Mouse (Mus musculus) 3134 (cell line): ENCODE data around the gene Sspo.
"Not testable (repeated sequence)": the region's sequence is repeated elsewhere in the genome, so short reads cannot be mapped to it uniquely, and the experiment has no call there.

Experiments
- DNase-seq: peaks from one replicate; pipeline ENCODE4 v3.0.0-alpha.2; 2011; ENCODE audit warnings: low spot score; ENCODE audit not compliant: insufficient read length; ENCODE audit errors: extremely low read depth

The Sspo gene

DNA sequence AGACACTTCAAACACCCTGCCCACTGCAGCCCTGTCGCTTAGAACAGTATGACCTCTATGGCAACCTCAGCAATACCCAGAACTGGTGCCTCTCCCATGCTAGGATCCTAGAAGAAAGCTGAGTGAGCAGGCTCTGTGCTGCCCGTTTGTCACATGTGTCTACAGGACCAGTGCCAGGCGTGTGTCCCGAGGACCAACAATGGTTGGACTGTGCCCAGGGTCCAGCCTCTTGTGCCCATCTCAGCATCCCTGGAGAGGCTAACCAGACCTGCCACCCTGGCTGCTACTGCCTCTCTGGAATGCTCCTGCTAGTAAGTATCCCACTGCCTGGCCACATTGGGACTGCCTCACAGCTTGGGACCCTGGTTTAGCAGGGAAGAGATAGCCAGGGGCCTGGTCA, 30.4 kb downstream of the Sspo start:
- no peak for DNase-seq

DNA sequence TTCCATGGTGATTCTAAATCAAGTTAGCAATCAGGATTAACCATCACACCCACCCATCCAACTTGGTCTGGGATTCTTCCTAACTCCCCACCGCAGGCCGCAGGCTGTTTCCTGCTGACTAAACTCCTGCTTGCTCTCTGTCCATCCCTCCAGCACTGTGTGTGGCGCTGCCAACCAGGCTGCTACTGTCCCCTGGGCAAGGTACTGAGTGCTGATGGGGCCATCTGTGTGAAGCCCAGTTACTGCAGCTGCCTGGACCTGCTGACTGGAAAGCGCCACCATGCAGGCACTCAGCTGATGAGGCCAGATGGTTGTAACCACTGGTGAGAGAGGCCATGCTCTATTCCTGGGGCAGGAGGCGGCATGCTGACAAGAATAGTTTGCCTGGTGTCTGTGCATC, 34.5 kb downstream of the Sspo start:
- DNase-seq: no peak

DNA sequence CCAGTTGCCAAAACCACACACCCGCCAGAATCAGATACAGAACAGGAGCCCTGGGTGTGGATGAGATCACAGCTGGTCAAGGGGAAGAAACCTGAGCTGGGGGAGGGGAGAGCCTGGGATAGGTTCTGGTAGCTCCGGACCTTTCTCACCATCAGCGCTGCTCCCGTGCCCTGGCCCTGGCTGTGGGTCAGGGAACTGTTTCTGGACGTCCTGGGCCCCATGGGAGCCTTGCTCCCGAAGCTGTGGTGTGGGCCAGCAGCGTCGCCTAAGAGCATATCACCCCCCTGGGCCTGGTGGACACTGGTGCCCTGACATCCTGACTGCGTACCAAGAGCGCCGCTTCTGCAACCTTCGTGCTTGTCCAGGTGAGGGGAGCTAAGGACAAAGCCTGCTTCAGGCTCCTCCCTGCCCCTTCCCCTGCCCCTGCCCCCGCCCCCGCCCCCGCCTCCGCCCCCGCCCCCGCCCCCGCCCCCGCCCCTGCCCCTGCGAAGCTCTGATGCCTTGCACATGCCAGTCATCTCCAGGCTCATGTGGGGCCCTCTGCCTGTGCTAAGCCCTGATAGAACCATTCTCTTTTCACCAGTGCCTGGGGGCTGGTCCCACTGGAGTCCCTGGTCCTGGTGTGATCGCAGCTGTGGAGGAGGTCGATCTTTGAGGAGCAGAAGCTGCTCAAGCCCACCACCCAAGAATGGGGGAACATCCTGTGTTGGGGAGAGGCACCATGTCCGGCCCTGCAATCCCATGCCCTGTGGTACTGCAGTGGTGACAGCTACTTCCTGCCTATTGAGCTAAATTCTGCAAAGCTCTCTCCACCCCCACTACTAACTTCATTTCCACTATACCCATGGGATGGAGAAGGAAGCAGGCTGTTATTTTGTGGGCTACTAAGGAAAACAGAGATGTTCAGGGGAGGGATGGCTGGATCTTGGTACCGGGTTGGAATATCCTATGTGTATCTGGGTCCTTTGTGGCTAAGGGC, 40.0 kb downstream of the Sspo start:
- DNase-seq: peak; percentile 38

DNA sequence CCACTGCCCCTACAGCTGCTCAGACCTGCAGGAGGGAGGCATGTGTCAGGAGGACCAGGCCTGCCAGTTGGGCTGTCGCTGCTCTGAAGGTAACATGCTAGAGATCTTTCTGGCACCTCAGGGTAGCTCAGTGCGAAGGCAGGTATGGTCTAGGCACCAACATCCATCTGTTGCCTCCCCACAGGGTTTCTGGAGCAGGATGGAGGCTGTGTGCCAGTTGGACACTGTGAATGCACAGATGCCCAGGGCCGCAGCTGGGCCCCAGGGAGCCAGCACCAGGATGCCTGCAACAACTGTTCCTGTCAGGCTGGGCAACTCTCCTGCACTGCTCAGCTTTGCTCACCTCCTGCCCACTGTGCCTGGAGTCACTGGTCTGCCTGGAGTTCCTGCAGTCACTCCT, 41.7 kb downstream of the Sspo start:
- DNase-seq: no peak

DNA sequence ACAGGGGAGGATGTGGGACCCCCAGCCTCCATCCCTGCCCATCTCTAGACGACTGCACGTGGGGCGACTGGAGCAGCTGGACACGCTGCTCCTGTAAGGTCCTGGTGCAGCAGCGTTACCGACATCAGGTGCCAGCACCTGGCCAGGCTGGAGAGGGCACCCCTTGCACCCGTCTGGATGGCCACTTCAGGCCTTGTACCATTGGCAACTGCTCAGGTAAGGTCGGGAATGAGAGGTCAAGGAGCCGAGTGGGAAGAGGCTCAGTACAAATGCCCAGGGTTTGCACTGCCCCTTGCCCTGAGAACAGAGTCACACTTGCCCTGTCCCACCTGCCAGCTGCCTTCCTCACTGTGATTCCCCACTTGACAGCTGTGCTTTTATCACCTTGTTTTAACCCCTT, 43.3 kb downstream of the Sspo start:
- no peak for DNase-seq

DNA sequence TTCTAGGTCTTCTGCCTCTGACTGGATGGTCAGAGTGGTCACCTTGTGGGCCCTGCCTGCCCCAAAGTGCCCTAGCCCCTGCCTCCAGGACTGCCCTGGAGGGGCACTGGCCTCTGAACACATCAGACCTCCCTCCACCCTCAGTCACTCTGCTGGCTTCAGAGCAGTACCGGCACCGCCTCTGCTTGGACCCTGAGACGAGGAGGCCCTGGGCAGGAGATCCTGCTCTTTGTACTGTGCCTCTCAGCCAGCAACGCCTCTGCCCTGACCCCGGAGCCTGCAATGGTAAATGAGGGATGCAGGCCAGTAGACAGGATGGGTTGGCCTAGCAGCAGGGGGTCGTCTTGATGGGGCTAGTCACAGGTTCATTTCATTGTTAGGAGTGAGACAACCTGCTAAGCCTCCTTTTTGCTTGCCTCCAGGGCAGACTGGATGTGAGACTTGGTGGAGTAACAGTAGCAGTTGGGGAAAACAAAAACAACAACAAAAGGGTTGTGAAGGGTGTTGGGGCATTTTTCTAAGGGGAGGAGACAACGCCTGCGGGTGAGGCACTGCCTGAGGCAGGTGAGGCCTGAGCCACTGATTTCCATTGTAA, 45.2 kb downstream of the Sspo start:
- no peak for DNase-seq

DNA sequence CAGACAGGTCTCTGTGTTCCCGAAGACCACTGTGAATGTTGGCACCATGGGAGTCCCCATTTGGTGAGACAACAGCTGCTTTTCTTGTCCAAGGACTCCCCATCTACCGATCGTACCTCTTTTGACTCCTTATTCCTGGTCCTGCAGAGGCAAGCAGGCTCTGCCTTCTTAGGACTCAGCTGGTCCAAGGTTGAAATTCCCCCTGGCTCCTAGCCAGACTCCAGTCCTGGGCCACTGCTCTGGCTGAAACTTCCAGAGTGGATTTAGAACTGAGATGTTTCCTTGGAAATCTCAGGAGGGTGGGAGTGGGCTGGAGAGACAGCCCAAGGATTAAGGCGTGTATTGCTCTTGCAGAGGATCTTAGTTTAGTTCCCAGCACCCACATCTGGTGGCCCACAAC, 49.5 kb downstream of the Sspo start:
- no peak for DNase-seq

DNA sequence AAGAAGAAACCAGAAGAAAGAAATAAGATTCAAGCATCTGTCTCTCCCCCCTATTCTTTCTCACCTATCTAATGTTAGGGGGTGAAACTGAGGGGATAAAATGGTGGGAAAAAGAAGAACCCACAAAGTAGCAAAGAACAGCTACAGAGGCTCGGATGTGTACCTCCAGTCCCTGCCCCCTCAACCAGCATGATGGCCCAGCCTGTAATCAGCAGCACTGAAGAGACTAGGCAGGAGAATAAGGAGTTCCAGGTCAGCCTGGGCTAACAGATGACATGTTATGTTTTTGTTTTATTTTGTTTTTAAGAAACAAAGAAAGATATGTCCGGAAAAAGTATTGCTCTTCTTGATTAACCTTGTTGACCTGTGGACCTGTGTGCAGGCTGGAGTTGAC, 55.8 kb downstream of the Sspo start:
- DNase-seq: no peak

DNA sequence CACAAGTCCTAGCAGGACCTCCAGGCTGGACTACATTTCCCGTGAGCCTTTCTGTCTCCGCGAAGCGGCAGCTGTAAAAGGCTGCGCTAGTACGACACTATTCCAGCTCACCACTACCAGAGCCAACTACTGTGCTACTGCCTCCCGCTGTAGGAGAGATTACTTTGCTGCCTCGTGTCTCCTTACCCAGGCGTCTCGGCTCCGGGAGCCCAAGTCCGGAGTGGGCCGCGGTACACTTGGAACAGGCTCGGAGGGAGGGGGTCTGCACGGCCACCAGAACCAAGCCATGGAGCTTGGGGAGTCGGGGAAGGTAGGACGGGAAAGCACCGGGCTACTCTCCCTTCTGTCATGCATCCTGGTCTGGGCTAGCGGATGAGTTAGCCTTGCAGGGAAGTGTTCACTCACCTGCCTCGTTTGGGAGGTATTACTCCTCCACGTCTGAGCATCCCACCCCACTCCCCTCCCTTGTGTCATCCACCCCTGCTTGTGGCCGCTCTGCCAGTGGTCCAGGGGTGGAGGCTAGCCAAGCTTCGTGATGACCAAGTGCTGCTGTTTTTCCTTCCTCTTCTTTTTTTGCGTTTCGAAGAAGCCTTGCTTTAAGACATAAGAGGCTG, 56.3 kb downstream of the Sspo start:
- DNase-seq: peak; percentile 76

DNA sequence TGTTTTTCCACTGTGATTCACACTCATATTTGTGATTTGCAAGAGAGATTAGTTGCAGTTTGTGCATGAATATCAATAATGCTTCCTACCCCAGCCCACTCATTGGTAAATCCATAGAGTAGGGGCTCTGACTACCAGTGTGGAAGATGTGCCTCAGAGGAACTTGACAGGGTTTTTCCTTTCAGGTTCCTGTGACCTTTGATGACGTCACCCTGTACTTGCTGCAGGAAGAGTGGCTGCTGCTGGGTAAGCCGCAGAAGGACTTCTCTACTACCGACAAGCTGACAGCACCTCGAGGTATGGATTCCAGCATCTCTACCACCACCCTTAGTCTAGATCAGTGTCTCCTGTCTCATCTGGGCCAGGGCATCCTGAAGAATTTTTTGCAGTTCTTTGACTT, 60.1 kb downstream of the Sspo start:
- no peak for DNase-seq

DNA sequence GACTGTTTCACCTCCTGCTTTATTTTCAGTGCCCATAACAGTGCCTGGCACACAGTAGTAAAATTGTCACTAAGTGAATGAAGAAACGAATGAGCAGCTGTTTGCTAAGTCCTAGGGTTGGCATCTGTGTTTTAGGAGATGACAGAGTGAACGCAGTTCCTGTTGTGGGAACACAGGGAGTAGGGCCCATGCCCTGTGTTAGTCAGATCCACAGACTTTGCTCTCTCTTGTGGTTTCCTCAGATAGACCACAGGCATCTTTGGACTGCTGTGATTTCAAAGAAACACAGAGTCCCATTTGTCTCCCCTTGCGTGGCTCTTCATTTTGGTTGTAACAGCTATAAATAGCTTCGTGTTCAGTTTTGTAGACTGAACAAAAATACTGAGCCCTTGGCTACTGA, 62.4 kb downstream of the Sspo start:
- DNase-seq: peak; percentile 78

DNA sequence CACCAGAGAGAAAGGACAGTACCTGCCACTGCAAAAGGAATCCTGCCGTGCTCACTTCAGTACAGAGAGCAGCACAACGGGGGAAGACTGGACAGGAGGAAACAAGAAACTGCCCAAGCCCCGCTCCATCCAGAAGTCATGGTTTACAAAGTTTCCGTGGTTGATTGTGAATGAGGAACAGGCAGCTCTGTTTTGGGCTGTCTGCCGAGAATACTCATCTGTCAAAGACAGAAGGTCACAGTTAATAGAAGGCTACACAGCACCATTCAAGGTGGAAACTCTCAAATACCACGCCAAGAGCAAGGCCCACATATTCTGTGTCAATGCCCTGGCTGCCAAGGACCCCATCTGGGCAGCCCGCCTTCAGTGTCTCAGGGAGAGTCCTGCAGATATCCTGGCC, 63.8 kb downstream of the Sspo start:
- DNase-seq: no peak

DNA sequence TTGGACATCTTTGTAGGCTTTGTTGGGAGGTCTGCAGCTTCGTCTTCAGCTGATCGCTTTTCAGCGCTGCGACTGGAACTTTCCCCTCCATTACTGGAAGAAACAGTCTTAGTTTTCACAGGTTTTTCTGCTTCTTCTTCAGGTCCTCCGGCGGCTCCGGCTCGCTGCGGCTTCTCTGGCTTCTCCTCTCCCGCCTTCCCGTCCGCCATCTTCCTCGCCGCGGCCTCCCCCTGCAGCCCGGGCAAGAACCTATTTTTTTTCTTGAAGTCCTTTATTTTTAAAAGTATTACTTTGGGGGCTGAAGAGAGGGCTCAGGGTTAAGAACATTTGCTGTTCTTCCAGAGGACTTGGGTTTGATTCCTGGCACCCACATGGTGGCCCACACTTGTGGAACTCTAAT, 76.9 kb downstream of the Sspo start:
- DNase-seq: not testable (repeated sequence)

DNA sequence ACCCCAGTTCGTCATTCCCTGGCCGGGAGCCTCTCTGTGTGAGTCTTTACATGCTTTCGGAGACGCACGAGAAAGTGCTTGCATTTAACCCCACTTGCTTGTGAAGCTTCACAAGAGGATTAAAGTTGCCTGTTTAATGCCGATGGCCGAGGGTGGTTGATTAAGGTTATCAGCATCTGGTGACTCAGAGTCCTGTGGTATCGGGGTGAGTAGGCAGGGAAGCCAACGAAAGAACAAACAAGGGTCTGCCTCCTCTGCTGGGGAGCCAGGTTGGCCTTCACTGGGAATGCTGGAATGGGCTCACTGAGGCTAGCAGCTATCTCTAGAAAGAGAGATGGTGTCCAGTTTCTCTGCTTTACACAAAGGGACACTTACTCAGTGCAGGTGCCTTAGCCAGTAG, 79.9 kb downstream of the Sspo start:
- no peak for DNase-seq

DNA sequence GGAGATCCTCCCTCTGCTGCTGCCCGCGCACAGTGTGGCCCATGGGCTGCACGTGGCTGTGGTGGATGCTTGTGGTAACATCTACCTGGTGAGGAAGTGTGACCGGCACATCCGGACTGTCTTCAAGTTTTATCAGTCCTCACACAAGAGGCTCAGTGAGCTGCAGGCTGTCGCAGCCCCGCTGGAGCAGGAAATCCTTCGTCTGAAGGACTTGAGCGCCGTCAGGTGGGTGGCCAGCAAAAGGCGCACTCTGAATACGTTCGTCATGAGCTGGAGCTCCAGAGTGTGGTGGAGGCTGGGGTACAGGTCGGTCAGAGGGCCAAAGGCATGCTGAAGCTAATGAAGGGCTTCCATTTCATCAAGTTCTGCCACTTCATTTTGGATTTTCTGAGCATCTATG, 81.2 kb downstream of the Sspo start:
- DNase-seq: no peak

DNA sequence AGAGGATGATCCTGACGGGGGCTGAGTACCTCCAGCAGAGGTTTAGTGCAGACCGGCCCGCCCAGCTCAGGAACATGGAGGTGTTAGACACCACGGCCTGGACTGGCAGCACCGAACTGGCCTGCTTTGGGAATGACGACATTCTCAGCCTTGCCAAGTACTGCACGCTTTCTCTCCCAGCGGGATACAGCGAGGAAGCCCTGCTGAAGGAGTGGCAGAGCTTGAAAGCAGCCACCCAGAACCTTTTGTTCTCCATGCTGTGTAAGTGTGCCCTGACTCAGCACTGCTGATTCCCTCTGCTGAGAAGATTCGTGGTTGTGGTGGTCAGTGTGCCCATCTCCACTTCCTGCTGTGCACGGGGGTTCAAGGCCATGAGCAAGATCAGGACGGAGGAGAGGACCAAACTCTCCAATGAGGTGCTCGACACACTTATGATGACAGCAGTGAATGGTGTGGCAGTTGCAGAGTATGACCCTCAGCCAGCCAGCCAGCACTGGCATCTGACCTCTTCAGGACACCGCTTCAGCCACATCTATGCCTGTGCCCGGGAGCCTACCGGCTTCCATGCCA, 81.9 kb downstream of the Sspo start:
- peak; percentile 43 for DNase-seq

DNA sequence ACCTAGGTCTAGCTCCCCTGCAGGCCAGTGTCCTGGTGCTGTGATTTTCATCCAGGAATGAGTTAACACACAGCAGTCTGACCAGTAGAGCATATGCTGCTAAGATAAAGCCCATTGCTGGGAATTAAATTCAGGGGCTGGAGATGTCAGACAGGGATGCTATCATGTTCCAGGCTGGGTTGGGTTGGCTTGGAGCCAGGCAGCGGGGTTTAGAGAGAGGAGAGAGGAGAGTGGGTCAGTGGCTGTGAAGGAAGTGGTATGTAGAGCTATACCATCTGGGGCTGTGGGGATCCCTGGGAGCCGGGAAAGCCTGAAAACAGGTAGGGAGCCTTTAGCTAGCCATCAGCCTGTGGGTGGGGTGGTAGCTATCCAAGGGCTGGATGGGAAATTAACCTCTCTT, 82.8 kb downstream of the Sspo start:
- no peak for DNase-seq

DNA sequence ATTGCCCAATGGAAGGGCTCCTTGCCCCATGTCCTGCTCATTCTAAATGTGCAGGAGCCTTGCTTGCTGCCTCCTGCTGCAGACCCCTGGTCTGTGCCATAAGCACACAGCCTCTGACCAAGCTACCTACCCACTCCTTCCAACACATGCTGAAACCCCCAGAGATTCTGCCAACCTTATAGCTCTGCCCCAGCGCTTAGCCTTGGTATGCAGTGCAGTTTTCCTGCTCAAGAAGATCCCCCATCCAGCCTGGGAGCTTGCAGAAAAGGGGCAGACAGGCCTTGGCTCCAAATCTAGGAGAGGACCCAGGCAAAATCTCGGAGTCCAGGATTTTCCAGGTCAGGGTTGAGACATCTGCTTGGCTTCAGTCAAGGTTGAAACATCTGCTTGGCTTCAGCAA, 85.4 kb downstream of the Sspo start:
- DNase-seq: no peak

DNA sequence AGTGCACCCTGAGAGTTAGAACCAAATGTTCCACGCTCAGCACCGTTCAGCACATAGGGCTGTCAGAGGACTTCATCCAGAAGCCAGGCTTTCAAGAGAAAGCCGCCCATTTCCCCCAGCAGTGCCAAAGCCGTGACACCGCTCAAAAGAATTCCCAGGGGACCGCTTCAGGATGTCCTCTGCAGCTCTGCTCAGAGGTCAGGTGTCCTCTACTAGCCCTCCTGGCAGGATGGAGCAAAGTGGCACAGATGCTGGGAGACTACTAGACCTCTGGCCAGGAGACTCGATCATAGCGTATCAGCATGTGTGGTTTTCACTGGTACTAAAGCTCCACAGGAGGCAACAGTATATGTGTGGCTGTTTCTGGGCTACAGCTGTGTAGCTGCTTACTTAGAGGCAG, 86.9 kb downstream of the Sspo start:
- no peak for DNase-seq

DNA sequence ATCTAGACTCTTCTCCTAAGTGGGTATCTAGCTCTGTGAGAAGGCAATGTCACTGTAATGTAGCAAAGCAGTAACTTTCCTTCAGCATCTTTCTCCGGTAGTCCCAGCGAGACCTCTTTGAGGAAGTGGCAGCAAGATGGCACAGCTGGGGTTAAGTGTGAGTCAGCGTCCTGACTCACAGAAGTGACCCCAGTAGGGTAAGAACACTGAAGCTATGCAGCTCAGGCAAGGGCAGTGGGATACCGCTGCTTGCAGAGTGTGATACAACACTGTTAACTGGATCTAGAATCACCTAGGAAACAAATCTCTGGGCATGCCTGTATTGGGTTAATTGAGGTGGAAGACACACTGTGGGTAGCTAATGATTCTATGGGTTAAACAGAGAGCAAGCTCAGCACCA, 88.1 kb downstream of the Sspo start:
- DNase-seq: no peak

DNA sequence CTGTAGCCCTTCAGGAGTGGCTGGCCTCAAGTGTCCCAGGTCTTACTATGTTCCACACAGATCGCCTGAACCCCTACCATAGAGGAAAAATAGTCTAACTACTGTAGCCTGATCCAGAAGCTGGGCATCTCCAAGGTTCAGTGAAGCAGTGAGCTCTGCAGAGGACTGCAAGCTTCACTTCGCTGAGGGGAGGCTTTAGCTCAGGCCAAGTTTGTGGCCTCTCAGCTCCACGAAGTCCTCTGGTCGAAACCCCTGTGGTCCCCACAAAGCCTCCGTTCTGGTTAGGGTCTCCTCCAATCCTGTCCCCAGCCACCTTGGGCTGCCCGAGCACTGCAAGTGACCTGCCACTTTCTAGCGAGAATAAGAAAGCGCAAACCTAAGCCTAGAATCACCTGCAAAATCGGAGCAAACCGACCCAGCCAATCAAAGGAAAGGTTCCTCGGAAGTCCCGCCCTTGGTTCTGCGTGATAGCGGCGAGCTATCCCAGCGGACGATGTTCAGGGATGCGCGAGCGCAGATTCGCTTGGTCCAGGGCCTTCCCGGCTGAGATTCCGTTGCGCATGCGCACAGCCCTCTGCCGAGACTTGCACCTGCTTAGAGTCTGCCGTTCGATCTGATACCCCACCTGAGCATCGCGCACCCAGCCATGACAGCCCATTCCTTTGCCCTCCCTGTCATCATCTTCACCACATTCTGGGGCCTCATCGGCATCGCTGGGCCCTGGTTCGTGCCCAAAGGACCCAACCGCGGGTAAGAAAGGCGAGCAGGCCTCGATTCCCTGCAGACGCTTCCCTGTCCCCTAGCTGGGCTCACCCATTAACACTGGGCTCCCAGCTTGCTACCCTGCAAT, 89.3 kb downstream of the Sspo start, which contains the start of gene Atp6v0e2:
Gene Atp6v0e2 (plus strand): TSS at position 511 of the 850 bp plus-strand sequence.
- no peak for DNase-seq
